ENCODE assay signal across 23 mouse cellular contexts in genomic region chr2:179024225-179024624, GRCm38 (mm10).
DNase-seq lines count a peak whose midpoint lies in the region; ATAC-seq and TF ChIP-seq lines count a peak whose summit lies in the region.
"Had no signal": no experiment of that assay in that cellular context is flagged by ENCODE, and none has a peak within 500 bp of the region (broad histone marks: within the 10 kb centered on the region; RNA-seq: fewer than 3 reads in every experiment).

No protein-coding gene starts in this region.

- intact Hi-C loops in left cerebral cortex, postnatal 4 days (cut with DNase I), result no loop called here
- intact Hi-C loops in left cerebral cortex, postnatal 36 days (cut with DNase I), result no loop called here

- no peak overlapping the region for H3K4me3 ChIP-seq in forebrain, embryonic 14.5 days (ENCODE audit: low read depth, low read length)
- H3K4me3 ChIP-seq in forebrain, embryonic 11.5 days (ENCODE audit: low read depth, low read length), result no peak overlapping the region
- no peak overlapping the region for H3K4me3 ChIP-seq in midbrain, postnatal 0 days (ENCODE audit: low read depth, low read length)
- H3K4me3 ChIP-seq in midbrain, embryonic 10.5 days, result no peak overlapping the region
- H3K4me3 ChIP-seq: embryonic facial prominence, embryonic 15.5 days; erythroblast, embryonic 14.5 days; forebrain, embryonic 10.5 days; heart, embryonic 10.5 days; hindbrain, embryonic 13.5 days; intestine, embryonic 15.5 days had no signal

- no peak overlapping the region for H3K9ac ChIP-seq in forebrain, embryonic 14.5 days (ENCODE audit: low read length)
- H3K9ac ChIP-seq in forebrain, embryonic 11.5 days (ENCODE audit: low read length), result no peak overlapping the region
- H3K9ac ChIP-seq in midbrain, postnatal 0 days (replicated peaks; ENCODE audit: low read length, poor library complexity, severe bottlenecking), result no peak overlapping the region
- H3K9ac ChIP-seq: embryonic facial prominence, embryonic 15.5 days; hindbrain, embryonic 13.5 days; intestine, embryonic 15.5 days had no signal

- H3K4me1 ChIP-seq in forebrain, embryonic 14.5 days (ENCODE audit: control insufficient read depth, insufficient read depth, low read length), result no peaks in the 10 kb centered on the region
- H3K4me1 ChIP-seq in forebrain, embryonic 11.5 days (replicated peaks; ENCODE audit: control insufficient read depth, insufficient read depth, low read length), result no peaks in the 10 kb centered on the region
- H3K4me1 ChIP-seq in midbrain, postnatal 0 days (ENCODE audit: insufficient read depth, low read length), result no peaks in the 10 kb centered on the region
- H3K4me1 ChIP-seq in midbrain, embryonic 10.5 days, result peaks cover 6% of the 10 kb centered on the region; the same call in 1 of the 2 replicates
- H3K4me1 ChIP-seq: heart, embryonic 10.5 days; intestine, embryonic 15.5 days had no signal

- no peaks in the 10 kb centered on the region for H3K36me3 ChIP-seq in forebrain, embryonic 14.5 days (ENCODE audit: control insufficient read depth, insufficient read depth, low read length)
- no peaks in the 10 kb centered on the region for H3K36me3 ChIP-seq in forebrain, embryonic 11.5 days (ENCODE audit: control insufficient read depth, insufficient read depth, low read length)
- no peaks in the 10 kb centered on the region for H3K36me3 ChIP-seq in midbrain, postnatal 0 days (ENCODE audit: insufficient read depth, low read length)
- H3K36me3 ChIP-seq in midbrain, embryonic 10.5 days, result no peaks in the 10 kb centered on the region
- H3K36me3 ChIP-seq: embryonic facial prominence, embryonic 15.5 days; forebrain, embryonic 10.5 days; heart, embryonic 10.5 days; hindbrain, embryonic 13.5 days; intestine, embryonic 15.5 days had no signal

- no peak for TF ChIP-seq POLR2A in brain, embryonic 14.5 days (IDR thresholded peaks at IDR 0.05; ENCODE audit: borderline replicate concordance, extremely low read depth, insufficient read depth, insufficient read length, poor library complexity, severe bottlenecking)

- peak; percentile 69 for DNase-seq in forebrain, embryonic 14.5 days (ENCODE audit: low spot score)
- no peak for DNase-seq in forebrain, embryonic 11.5 days (ENCODE audit: low spot score)
- peak; percentile 41 for DNase-seq in left cerebral cortex, postnatal 4 days
- no peak for DNase-seq in left cerebral cortex, postnatal 36 days (ENCODE audit: low spot score in 2 of 2)
- DNase-seq in midbrain, postnatal 0 days (ENCODE audit: low spot score), result peak; percentile 13
- DNase-seq in midbrain, embryonic 10.5 days (ENCODE audit: low spot score), result no peak
- DNase-seq in brain, embryonic 14.5 days (ENCODE audit: low read depth), result peak; percentile 77
- DNase-seq: adrenal gland, adult 8-10 months; adrenal gland, postnatal 36 days; cerebellum, adult 11 months; cerebellum, adult 9-10 months; cerebellum, postnatal 36 days; gastrocnemius, postnatal 10 days; heart, adult 18-20 months; heart, postnatal 10 days; heart, postnatal 4 days had no signal

- no peak for ATAC-seq in forebrain, embryonic 14.5 days
- ATAC-seq in forebrain, embryonic 11.5 days (replicated peaks; ENCODE audit: low FRiP score), result no peak
- no peak for ATAC-seq in midbrain, postnatal 0 days (ENCODE audit: low FRiP score)
- ATAC-seq: intestine, embryonic 15.5 days had no signal

- no peaks in the 10 kb centered on the region for H3K9me3 ChIP-seq in forebrain, embryonic 14.5 days (replicated peaks; ENCODE audit: control insufficient read depth, low read length)
- no peaks in the 10 kb centered on the region for H3K9me3 ChIP-seq in forebrain, embryonic 11.5 days (ENCODE audit: control insufficient read depth, low read length)
- H3K9me3 ChIP-seq in midbrain, postnatal 0 days (ENCODE audit: low read length), result no peaks in the 10 kb centered on the region
- no peaks in the 10 kb centered on the region for H3K9me3 ChIP-seq in midbrain, embryonic 10.5 days (replicated peaks)
- H3K9me3 ChIP-seq: embryonic facial prominence, embryonic 15.5 days; forebrain, embryonic 10.5 days; heart, embryonic 10.5 days; hindbrain, embryonic 13.5 days; intestine, embryonic 15.5 days had no signal

- H3K27ac ChIP-seq in forebrain, embryonic 14.5 days (ENCODE audit: low read depth, low read length), result no peak overlapping the region
- no peak overlapping the region for H3K27ac ChIP-seq in forebrain, embryonic 11.5 days (ENCODE audit: low read depth, low read length)
- H3K27ac ChIP-seq in midbrain, postnatal 0 days (ENCODE audit: low read depth, low read length), result no peak overlapping the region
- no peak overlapping the region for H3K27ac ChIP-seq in midbrain, embryonic 10.5 days (replicated peaks)
- H3K27ac ChIP-seq: embryonic facial prominence, embryonic 15.5 days; forebrain, embryonic 10.5 days; heart, embryonic 10.5 days; hindbrain, embryonic 13.5 days; intestine, embryonic 15.5 days had no signal

- TF ChIP-seq CTCF in midbrain, postnatal 0 days (IDR thresholded peaks at IDR 0.05), result no peak
- TF ChIP-seq CTCF in brain, embryonic 14.5 days (IDR thresholded peaks at IDR 0.05; ENCODE audit: borderline replicate concordance, extremely low read depth, insufficient read depth, insufficient read length), result no peak

- no peaks in the 10 kb centered on the region for H3K27me3 ChIP-seq in forebrain, embryonic 14.5 days (replicated peaks; ENCODE audit: control insufficient read depth, insufficient read depth, low read length)
- no peaks in the 10 kb centered on the region; the same call in 1 of the 2 replicates for H3K27me3 ChIP-seq in forebrain, embryonic 11.5 days (ENCODE audit: control insufficient read depth, insufficient read depth, low read length)
- no peaks in the 10 kb centered on the region for H3K27me3 ChIP-seq in midbrain, postnatal 0 days (ENCODE audit: insufficient read depth, low read length)
- no peaks in the 10 kb centered on the region for H3K27me3 ChIP-seq in midbrain, embryonic 10.5 days (ENCODE audit: low read depth, poor library complexity, severe bottlenecking)
- H3K27me3 ChIP-seq: CH12.LX; embryonic facial prominence, embryonic 15.5 days; intestine, embryonic 15.5 days had no signal

- H3K4me2 ChIP-seq in forebrain, embryonic 14.5 days (ENCODE audit: low read length), result no peak overlapping the region
- no peak overlapping the region for H3K4me2 ChIP-seq in forebrain, embryonic 11.5 days (ENCODE audit: low read depth, low read length, severe bottlenecking)
- no peak overlapping the region for H3K4me2 ChIP-seq in midbrain, postnatal 0 days (ENCODE audit: low read depth, low read length, poor library complexity, severe bottlenecking)
- H3K4me2 ChIP-seq: embryonic facial prominence, embryonic 15.5 days; hindbrain, embryonic 13.5 days; intestine, embryonic 15.5 days had no signal

- WGBS in forebrain, embryonic 14.5 days, result 42% methylated on average over 3 of the region's 3 CpGs
- 78% methylated on average over 3 of the region's 3 CpGs for WGBS in forebrain, embryonic 11.5 days
- WGBS in midbrain, postnatal 0 days, result 60% methylated on average over 3 of the region's 3 CpGs
- WGBS in midbrain, embryonic 10.5 days, result 91% methylated on average over 3 of the region's 3 CpGs

Comparison
In these comparisons a context has a peak if more than half of its experiments do, and no peak if none do; other contexts are left out.
1. DNase-seq: peak in forebrain, embryonic 14.5 days (single experiment), left cerebral cortex, postnatal 4 days (single experiment), midbrain, postnatal 0 days (single experiment) and brain, embryonic 14.5 days (single experiment); none in forebrain, embryonic 11.5 days (single experiment), left cerebral cortex, postnatal 36 days (0 of 2) and midbrain, embryonic 10.5 days (single experiment).